Mouse (Mus musculus) myocyte (in vitro differentiated cells): ENCODE results near the gene Gnb3. TPM values are rescaled to one million over a fixed set of nuclear protein-coding genes. Genes with fewer than 3 reads are reported as not detected.
"Not testable (repeated sequence)": the region's sequence is repeated elsewhere in the genome, so short reads cannot be mapped to it uniquely, and the experiment has no call there.

Experiments used
- H3K27me3 ChIP-seq: one replicate; pipeline ENCODE4 v1.6.1; 2011; ENCODE audit not compliant: control insufficient read depth, insufficient read depth, insufficient read length
- H3K36me3 ChIP-seq: one replicate; pipeline ENCODE4 v1.6.1; 2011; ENCODE audit not compliant: control insufficient read depth, insufficient read depth
- H3K4me2 ChIP-seq: one replicate; pipeline ENCODE4 v1.6.1; 2011; ENCODE audit warnings: low read depth, control low read depth
- H3K4me3 ChIP-seq: one replicate; pipeline ENCODE4 v1.5.1; 2011; ENCODE audit warnings: mild to moderate bottlenecking, control low read depth, moderate library complexity
- H3K79me2 ChIP-seq: one replicate; pipeline ENCODE4 v1.6.1; 2011; ENCODE audit not compliant: control insufficient read depth, insufficient read depth
- H3ac ChIP-seq: one replicate; pipeline ENCODE4 v1.6.1; 2011; ENCODE audit not compliant: control insufficient read depth, insufficient read length
- CEBPB ChIP-seq: IDR thresholded peaks from 2 replicates; pipeline ENCODE4 v1.6.1; 2011; ENCODE audit warnings: mild to moderate bottlenecking, moderate library complexity; ENCODE audit not compliant: poor library complexity, insufficient read depth, severe bottlenecking
- E2F4 ChIP-seq: IDR thresholded peaks from one replicate; pipeline ENCODE4 v1.6.1; 2011; ENCODE audit warnings: mild to moderate bottlenecking, control low read depth, moderate library complexity; ENCODE audit not compliant: insufficient read depth
- MAX ChIP-seq: IDR thresholded peaks from one replicate; pipeline ENCODE4 v1.6.1; 2011; ENCODE audit warnings: low read depth, mild to moderate bottlenecking, control low read depth
- MYOD1 ChIP-seq, 3 experiments: IDR thresholded peaks; one replicate each; pipeline ENCODE4 v1.6.1; 2011; ENCODE audit warnings: control low read depth in 2 of 3, low read depth in 2 of 3, mild to moderate bottlenecking in 2 of 3, moderate library complexity in 1 of 3; ENCODE audit not compliant: insufficient read length in 2 of 3, control insufficient read depth in 1 of 3
- MYOG ChIP-seq, 3 experiments: IDR thresholded peaks; one replicate each; pipeline ENCODE4 v1.6.1; 2011; ENCODE audit warnings: control low read depth in 2 of 3, low read depth in 2 of 3, mild to moderate bottlenecking in 2 of 3; ENCODE audit not compliant: insufficient read length in 2 of 3, control insufficient read depth in 1 of 3, insufficient read depth in 1 of 3
- POLR2A ChIP-seq: IDR thresholded peaks from one replicate; pipeline ENCODE4 v1.6.1; 2011; ENCODE audit warnings: low read depth, mild to moderate bottlenecking, control low read depth, moderate library complexity; ENCODE audit not compliant: insufficient read length
- POLR2AphosphoS2 ChIP-seq: IDR thresholded peaks from one replicate; pipeline ENCODE4 v1.6.1; 2011; ENCODE audit warnings: low read depth, control low read depth; ENCODE audit not compliant: insufficient read length
- REST ChIP-seq: IDR thresholded peaks from one replicate; pipeline ENCODE4 v1.6.1; 2011; ENCODE audit warnings: mild to moderate bottlenecking, control low read depth, moderate library complexity; ENCODE audit not compliant: insufficient read depth, insufficient read length
- SRF ChIP-seq: IDR thresholded peaks from one replicate; pipeline ENCODE4 v1.6.1; 2011; ENCODE audit warnings: low read depth; ENCODE audit not compliant: control insufficient read depth, insufficient read length
- TCF12 ChIP-seq: IDR thresholded peaks from one replicate; pipeline ENCODE4 v1.6.1; 2011; ENCODE audit warnings: mild to moderate bottlenecking, control low read depth; ENCODE audit not compliant: poor library complexity, insufficient read depth, severe bottlenecking
- TCF3 ChIP-seq: IDR thresholded peaks from one replicate; pipeline ENCODE4 v1.6.1; 2011; ENCODE audit warnings: low read depth, control low read depth; ENCODE audit not compliant: insufficient read length
- USF1 ChIP-seq: IDR thresholded peaks from one replicate; pipeline ENCODE4 v1.6.1; 2011; ENCODE audit warnings: low read depth, mild to moderate bottlenecking, control low read depth, moderate library complexity
- polyA plus RNA-seq: library from polyadenylated mRNA; unstranded; fragments of >200 nt; fragmentation: generic; extraction: Trizol; gene quantifications from one replicate; pipeline ENCODE4 v1.2.1, GENCODE M21; 2012; ENCODE audit warnings: missing spikeins

Gene Gnb3
- polyA plus RNA-seq, 1 experiment: 0.11 TPM

DNA sequence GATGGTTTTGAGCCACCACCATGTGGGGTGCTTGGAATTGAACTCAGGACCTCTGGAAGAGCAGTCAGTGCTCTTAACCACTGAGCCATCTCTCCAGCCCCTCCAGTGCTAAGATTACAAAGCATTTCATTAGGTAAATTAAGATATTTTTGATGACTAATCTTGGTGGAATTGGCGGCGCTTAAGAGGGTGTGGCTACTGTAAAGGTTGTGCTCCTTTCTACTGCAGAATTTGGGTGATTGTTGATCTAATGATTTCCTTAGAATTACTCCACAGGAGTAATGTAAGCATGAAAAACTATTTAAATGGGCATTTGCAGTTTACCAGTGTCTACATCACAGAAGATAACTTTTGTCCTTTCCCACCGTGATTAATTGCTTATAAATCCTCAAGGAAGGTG lies 35.7 kb downstream of the Gnb3 start:
- H3K36me3 ChIP-seq: no peaks in the 10 kb centered on the region
- H3ac ChIP-seq: no peak overlapping the region
- H3K27me3 ChIP-seq: no peaks in the 10 kb centered on the region
- TF ChIP-seq MYOG (IDR thresholded peaks at IDR 0.05; ENCODE audit: control insufficient read depth in 1 of 3, insufficient read depth in 1 of 3, insufficient read length in 2 of 3, low read depth in 2 of 3) (no peak), SRF (no peak), CEBPB (no peak), TCF3 (no peak), USF1 (no peak), MAX (no peak), TCF12 (no peak), MYOD1 (IDR thresholded peaks at IDR 0.05; ENCODE audit: control insufficient read depth in 1 of 3, insufficient read length in 2 of 3, low read depth in 2 of 3) (no peak), REST (no peak)
- H3K79me2 ChIP-seq: no peaks in the 10 kb centered on the region
- peak overlapping the region; percentile 9 for H3K4me3 ChIP-seq
- H3K4me2 ChIP-seq: peak overlapping the region; percentile 92

DNA sequence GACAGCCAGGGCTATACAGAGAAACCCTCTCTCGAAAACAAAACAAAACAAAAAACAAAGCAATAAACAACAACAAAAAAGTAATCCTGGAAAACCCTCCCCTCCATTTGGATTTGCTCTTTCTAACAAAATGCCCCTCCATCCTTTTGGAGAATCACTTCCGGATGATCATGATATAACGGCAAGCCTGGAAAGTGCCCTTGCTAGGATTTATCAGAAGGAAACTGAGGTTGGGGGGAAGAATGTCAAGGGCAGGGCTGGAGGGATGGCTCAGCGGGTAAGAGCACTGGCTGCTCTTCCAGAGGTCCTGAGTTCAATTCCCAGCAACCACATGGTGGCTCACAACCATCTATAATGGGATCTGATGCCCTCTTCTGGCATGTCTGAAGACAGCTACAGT lies 36.4 kb downstream of the Gnb3 start:
- not testable (repeated sequence) for H3ac ChIP-seq, H3K79me2 ChIP-seq, H3K27me3 ChIP-seq, H3K4me3 ChIP-seq, H3K36me3 ChIP-seq, H3K4me2 ChIP-seq

DNA sequence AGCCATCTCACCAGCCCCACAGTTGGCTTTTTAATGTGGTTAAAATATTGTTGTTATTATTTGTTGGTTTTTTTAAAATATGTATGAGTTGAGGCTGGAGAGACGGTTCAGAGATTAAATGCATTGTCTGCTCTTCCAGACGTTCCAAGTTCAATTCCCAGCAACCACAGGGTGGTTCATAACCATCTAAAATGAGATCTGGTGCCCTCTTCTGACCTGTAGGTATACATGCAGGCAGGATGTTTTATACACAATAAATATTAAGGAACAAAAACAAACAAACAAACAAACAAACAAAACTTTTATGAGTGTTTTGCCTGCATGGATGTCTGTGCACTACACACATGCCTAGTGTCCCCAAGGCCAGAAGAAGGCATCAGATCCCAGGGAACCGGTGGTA lies 37.0 kb downstream of the Gnb3 start:
- no peaks in the 10 kb centered on the region for H3K79me2 ChIP-seq
- H3ac ChIP-seq: no peak overlapping the region
- H3K27me3 ChIP-seq: no peaks in the 10 kb centered on the region
- no peak overlapping the region for H3K4me3 ChIP-seq
- TF ChIP-seq POLR2AphosphoS2 (no peak), TCF3 (no peak), MYOG (IDR thresholded peaks at IDR 0.05; ENCODE audit: control insufficient read depth in 1 of 3, insufficient read depth in 1 of 3, insufficient read length in 2 of 3, low read depth in 2 of 3) (no peak), REST (no peak), SRF (no peak), USF1 (no peak), MAX (no peak)
- no peaks in the 10 kb centered on the region for H3K36me3 ChIP-seq
- no peak overlapping the region for H3K4me2 ChIP-seq

DNA sequence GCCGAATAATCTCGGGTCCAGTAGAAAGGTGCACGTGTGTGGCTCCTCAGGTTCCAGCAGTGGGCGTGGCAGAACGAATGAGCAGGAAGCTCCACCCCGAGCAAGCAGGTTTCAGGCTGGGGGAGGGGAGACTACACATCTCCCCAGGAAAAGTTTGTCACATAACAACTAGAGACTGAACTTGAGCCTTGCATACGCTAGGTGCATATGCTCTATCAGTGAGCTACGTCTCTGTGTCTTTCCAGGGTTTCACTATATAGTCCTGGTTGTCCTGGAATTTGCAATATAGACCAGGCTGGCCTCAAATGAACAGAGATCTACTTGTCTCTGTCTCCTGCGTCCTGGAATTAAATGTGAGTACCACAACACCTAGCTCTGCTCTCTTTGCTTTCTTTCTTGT lies 37.7 kb downstream of the Gnb3 start:
- H3K79me2 ChIP-seq, H3K4me3 ChIP-seq, H3K4me2 ChIP-seq: not testable (repeated sequence)

DNA sequence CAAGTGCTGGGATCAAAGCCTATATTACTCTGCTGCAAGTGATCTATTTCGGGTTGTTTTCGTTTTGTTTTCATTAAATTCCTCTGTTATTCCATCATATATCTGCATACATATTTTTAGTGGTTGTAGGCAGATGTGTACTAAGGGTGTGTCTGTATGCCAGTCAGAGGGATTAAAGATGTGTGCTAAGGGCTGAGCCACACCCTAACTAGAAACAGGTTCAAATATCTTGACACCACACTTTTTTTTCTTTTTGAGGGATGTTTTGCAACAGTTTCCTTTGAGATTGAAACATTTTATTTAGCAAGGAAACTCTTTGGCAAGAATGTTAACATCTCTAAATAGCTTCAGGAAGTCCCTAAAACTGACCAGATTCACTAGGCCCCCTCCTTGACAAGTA lies 43.9 kb downstream of the Gnb3 start:
- H3K36me3 ChIP-seq: no peaks in the 10 kb centered on the region
- no peaks in the 10 kb centered on the region for H3K79me2 ChIP-seq
- H3K27me3 ChIP-seq: no peaks in the 10 kb centered on the region
- peak overlapping the region; percentile 12 for H3K4me2 ChIP-seq
- H3K4me3 ChIP-seq: no peak overlapping the region
- TF ChIP-seq CEBPB (0 out of 2 replicates have a peak, but pooled peaks have one; percentile 54), TCF3 (no peak)
- no peak overlapping the region for H3ac ChIP-seq

More for the DNA sequence above, 37.7 kb downstream of the Gnb3 start:
- not testable (repeated sequence) for H3ac ChIP-seq, H3K27me3 ChIP-seq, H3K36me3 ChIP-seq

DNA sequence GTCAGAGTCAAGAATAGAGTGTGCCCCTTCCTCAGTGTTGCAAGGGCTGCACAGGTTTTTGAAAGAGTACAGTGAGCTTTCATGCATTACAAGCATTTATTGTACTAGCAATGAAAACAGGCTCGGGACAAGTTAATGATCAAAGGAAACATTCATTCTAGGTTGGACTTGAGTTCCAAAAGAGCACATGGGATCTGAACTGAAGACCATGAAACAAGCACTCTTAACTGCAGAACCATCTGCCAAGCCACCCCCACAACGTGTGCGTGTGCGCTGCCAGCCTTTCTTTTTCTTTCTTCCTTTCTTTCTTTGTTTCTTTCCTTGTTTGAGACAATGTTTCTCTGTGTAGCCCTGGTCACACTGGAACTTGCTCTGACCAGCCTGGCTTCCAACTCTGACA lies 44.3 kb downstream of the Gnb3 start:
- H3K4me2 ChIP-seq: peak overlapping the region; percentile 12
- no peak overlapping the region for H3K4me3 ChIP-seq

More for the DNA sequence above, 44.3 kb downstream of the Gnb3 start:
- Histone ChIP-seq H3ac (no peak overlapping the region), H3K79me2 (no peaks in the 10 kb centered on the region), H3K27me3 (no peaks in the 10 kb centered on the region), H3K36me3 (no peaks in the 10 kb centered on the region)
- TF ChIP-seq MYOD1 (IDR thresholded peaks at IDR 0.05; ENCODE audit: control insufficient read depth in 1 of 3, insufficient read length in 2 of 3, low read depth in 2 of 3): no peak
- no peak for TF ChIP-seq POLR2A
- TF ChIP-seq E2F4: no peak
- no peak for TF ChIP-seq CEBPB
- TF ChIP-seq TCF3: no peak
- TF ChIP-seq REST: no peak
